Comparison of ENCODE assay signal across 9 mouse cellular contexts in the genomic region with DNA sequence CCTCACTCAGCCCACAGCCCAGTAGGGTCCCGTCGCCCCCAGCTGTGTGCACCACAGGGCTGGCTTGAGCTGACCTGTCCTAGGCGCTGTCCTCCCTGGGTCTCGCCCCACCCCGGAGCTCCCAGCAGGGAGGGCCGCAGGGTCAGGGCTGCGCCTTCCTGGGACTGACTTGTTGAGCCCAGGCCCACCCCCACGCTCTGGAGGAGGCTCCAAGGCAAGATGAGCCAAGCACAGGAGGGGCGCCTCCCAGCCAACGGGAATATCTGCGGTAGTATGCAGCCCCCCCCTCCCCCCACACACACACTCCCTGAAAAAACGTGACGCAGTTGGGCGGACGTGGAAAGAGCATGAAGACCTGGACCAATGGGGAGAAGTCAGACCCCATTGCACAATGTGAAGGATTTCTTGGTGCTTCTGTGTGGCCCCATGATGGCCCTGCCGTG. TPM values are rescaled to one million over a fixed set of nuclear protein-coding genes. Genes with fewer than 3 reads are reported as not detected.
DNase-seq lines count a peak whose midpoint lies in the region; ATAC-seq and TF ChIP-seq lines count a peak whose summit lies in the region.
"Had no signal": no experiment of that assay in that cellular context is flagged by ENCODE, and none has a peak within 500 bp of the region (broad histone marks: within the 10 kb centered on the region; RNA-seq: fewer than 3 reads in every experiment).

No protein-coding gene starts in this region.

- peak overlapping the region; percentile 15 for H3K4me3 ChIP-seq in kidney, embryonic 14.5 days (ENCODE audit: low read length)
- H3K4me3 ChIP-seq in kidney, adult 2 months (ENCODE audit: insufficient read depth, low read depth, low read length): no peak overlapping the region
- no peak overlapping the region; the same call in 1 of the 2 replicates for H3K4me3 ChIP-seq in forebrain, embryonic 16.5 days (replicated peaks; ENCODE audit: low read length)
- H3K4me3 ChIP-seq in hindbrain, embryonic 12.5 days: peak overlapping the region; percentile 10; the same call in 1 of the 2 replicates
- H3K4me3 ChIP-seq in lung, embryonic 16.5 days (ENCODE audit: low read length): peak overlapping the region; percentile 6; the same call in 1 of the 2 replicates

- H3K4me1 ChIP-seq in kidney, embryonic 14.5 days (ENCODE audit: control insufficient read depth, insufficient read depth, low read length): peaks cover 9% of the 10 kb centered on the region
- H3K4me1 ChIP-seq in kidney, adult 2 months (ENCODE audit: control insufficient read depth, insufficient read depth, low read length): no peaks in the 10 kb centered on the region
- H3K4me1 ChIP-seq in forebrain, embryonic 16.5 days (replicated peaks; ENCODE audit: control insufficient read depth, insufficient read depth, low read length): peaks cover 5% of the 10 kb centered on the region
- peaks cover 5% of the 10 kb centered on the region for H3K4me1 ChIP-seq in hindbrain, embryonic 12.5 days
- H3K4me1 ChIP-seq in lung, embryonic 16.5 days (replicated peaks; ENCODE audit: control insufficient read depth, insufficient read depth, low read length): peaks cover 6% of the 10 kb centered on the region

- 9% methylated on average over 16 of the region's 16 CpGs for WGBS in kidney, embryonic 14.5 days
- WGBS in kidney, adult 2 months: 25% methylated on average over 16 of the region's 16 CpGs
- WGBS in forebrain, embryonic 16.5 days: 23% methylated on average over 16 of the region's 16 CpGs
- 14% methylated on average over 16 of the region's 16 CpGs for WGBS in hindbrain, embryonic 12.5 days
- 9% methylated on average over 16 of the region's 16 CpGs for WGBS in lung, embryonic 16.5 days

- no peaks in the 10 kb centered on the region for H3K27me3 ChIP-seq in kidney, embryonic 14.5 days (ENCODE audit: control insufficient read depth, insufficient read depth, low read length)
- H3K27me3 ChIP-seq in kidney, adult 2 months (replicated peaks; ENCODE audit: control insufficient read depth, insufficient read depth, low read length): no peaks in the 10 kb centered on the region
- H3K27me3 ChIP-seq in forebrain, embryonic 16.5 days (replicated peaks; ENCODE audit: control insufficient read depth, insufficient read depth, low read length): no peaks in the 10 kb centered on the region
- 0 out of 2 replicates have a peak, but pooled peaks cover 2% of the 10 kb centered on the region for H3K27me3 ChIP-seq in hindbrain, embryonic 12.5 days
- H3K27me3 ChIP-seq in lung, embryonic 16.5 days (ENCODE audit: control insufficient read depth, insufficient read depth, low read depth, low read length): no peaks in the 10 kb centered on the region

- no peak overlapping the region for H3K9ac ChIP-seq in kidney, embryonic 14.5 days (ENCODE audit: low read depth, low read length)
- H3K9ac ChIP-seq in forebrain, embryonic 16.5 days (replicated peaks; ENCODE audit: low read depth, low read length): no peak overlapping the region
- 0 out of 2 replicates have a peak overlapping the region, but pooled peaks have one; percentile 14 for H3K9ac ChIP-seq in hindbrain, embryonic 12.5 days
- peak overlapping the region; percentile 49; the same call in 1 of the 2 replicates for H3K9ac ChIP-seq in lung, embryonic 16.5 days (ENCODE audit: low read length)

- no peak for TF ChIP-seq POLR2A in kidney, adult 2 months (IDR thresholded peaks at IDR 0.05; ENCODE audit: low read depth, low read length)

- no peak for DNase-seq in kidney, adult 2 months
- DNase-seq in ovary, postnatal 10 days (ENCODE audit: low spot score): peak; percentile 24
- no peak for DNase-seq in thymus, postnatal 0 days (ENCODE audit: low spot score)
- DNase-seq in cerebellum, adult 8-10 months: no peak

- H3K36me3 ChIP-seq in kidney, embryonic 14.5 days (ENCODE audit: control insufficient read depth, insufficient read depth, low read length): no peaks in the 10 kb centered on the region
- no peaks in the 10 kb centered on the region for H3K36me3 ChIP-seq in kidney, adult 2 months (ENCODE audit: control insufficient read depth, insufficient read depth, low read length)
- H3K36me3 ChIP-seq in forebrain, embryonic 16.5 days (ENCODE audit: control insufficient read depth, insufficient read depth): no peaks in the 10 kb centered on the region
- H3K36me3 ChIP-seq in hindbrain, embryonic 12.5 days: no peaks in the 10 kb centered on the region
- no peaks in the 10 kb centered on the region for H3K36me3 ChIP-seq in lung, embryonic 16.5 days (ENCODE audit: control insufficient read depth, insufficient read depth, low read length)

- peak overlapping the region; percentile 45 for H3K4me2 ChIP-seq in kidney, embryonic 14.5 days (replicated peaks; ENCODE audit: low read depth, low read length)
- peak overlapping the region; percentile 42 for H3K4me2 ChIP-seq in forebrain, embryonic 16.5 days (ENCODE audit: low read length)
- peak overlapping the region; percentile 48 for H3K4me2 ChIP-seq in hindbrain, embryonic 12.5 days (replicated peaks)
- peak overlapping the region; percentile 44 for H3K4me2 ChIP-seq in lung, embryonic 16.5 days (ENCODE audit: low read depth, low read length)

- no peaks in the 10 kb centered on the region for H3K9me3 ChIP-seq in kidney, embryonic 14.5 days (ENCODE audit: control insufficient read depth, low read length)
- no peaks in the 10 kb centered on the region for H3K9me3 ChIP-seq in forebrain, embryonic 16.5 days (ENCODE audit: control insufficient read depth, low read length)
- H3K9me3 ChIP-seq in hindbrain, embryonic 12.5 days (replicated peaks): no peaks in the 10 kb centered on the region
- no peaks in the 10 kb centered on the region for H3K9me3 ChIP-seq in lung, embryonic 16.5 days (ENCODE audit: control insufficient read depth, low read length)

- ATAC-seq in kidney, embryonic 14.5 days (ENCODE audit: low FRiP score, low TSS enrichment): peak; percentile 87
- no peak for ATAC-seq in forebrain, embryonic 16.5 days
- peak; percentile 66 for ATAC-seq in hindbrain, embryonic 12.5 days (ENCODE audit: low FRiP score)
- peak; percentile 95 for ATAC-seq in lung, embryonic 16.5 days (ENCODE audit: low read depth)

- TF ChIP-seq CTCF in kidney, adult 2 months (conservative IDR thresholded peaks at IDR 0.05; ENCODE audit: insufficient read depth, insufficient read length, low read depth, low read length): no peak

- no peak overlapping the region; the same call in 1 of the 2 replicates for H3K27ac ChIP-seq in kidney, embryonic 14.5 days (ENCODE audit: low read depth, low read length)
- no peak overlapping the region for H3K27ac ChIP-seq in kidney, adult 2 months (ENCODE audit: insufficient read depth, low read depth, low read length)
- H3K27ac ChIP-seq in forebrain, embryonic 16.5 days (ENCODE audit: low read length): no peak overlapping the region
- no peak overlapping the region for H3K27ac ChIP-seq in hindbrain, embryonic 12.5 days
- H3K27ac ChIP-seq in lung, embryonic 16.5 days (ENCODE audit: low read length): peak overlapping the region; percentile 63

RNA-seq across cellular contexts. Expression of gene Gm11084, which starts 51.8 kb away (rescaled TPM):
- not detected in 2 replicates for polyA plus RNA-seq in kidney, embryonic 14.5 days (2014; fragmentation: Nextera tagmentation; extraction: Ambion mirVana)
- not detected in 2 replicates for polyA plus RNA-seq in kidney, adult 2 months (2012; rRNA removed)
- polyA plus RNA-seq in forebrain, embryonic 16.5 days (2015; fragmentation: Nextera tagmentation; extraction: Ambion mirVana): not detected in 2 replicates
- polyA plus RNA-seq in hindbrain, embryonic 12.5 days (2016; fragmentation: Nextera tagmentation; extraction: Ambion mirVana): not detected in 2 replicates
- not detected in 2 replicates for polyA plus RNA-seq in lung, embryonic 16.5 days (2015; fragmentation: Nextera tagmentation; extraction: Ambion mirVana)
- not detected in 2 replicates for polyA plus RNA-seq in thymus, postnatal 0 days (2015; fragmentation: Nextera tagmentation; extraction: Ambion mirVana)
- polyA plus RNA-seq: C2C12 had no signal

RNA-seq across cellular contexts. Expression of gene Sp3, which starts 58.1 kb away (rescaled TPM):
- polyA plus RNA-seq in kidney, embryonic 14.5 days (2014; fragmentation: Nextera tagmentation; extraction: Ambion mirVana): 48.5 and 76.0 TPM in 2 replicates
- polyA plus RNA-seq in kidney, adult 2 months (2012; rRNA removed): 13.5 and 13.7 TPM in 2 replicates
- 51.6 and 59.7 TPM in 2 replicates for polyA plus RNA-seq in forebrain, embryonic 16.5 days (2015; fragmentation: Nextera tagmentation; extraction: Ambion mirVana)
- 66.3 and 69.0 TPM in 2 replicates for polyA plus RNA-seq in hindbrain, embryonic 12.5 days (2016; fragmentation: Nextera tagmentation; extraction: Ambion mirVana)
- polyA plus RNA-seq in lung, embryonic 16.5 days (2015; fragmentation: Nextera tagmentation; extraction: Ambion mirVana): 59.4 TPM in 2 replicates
- polyA plus RNA-seq in thymus, postnatal 0 days (2015; fragmentation: Nextera tagmentation; extraction: Ambion mirVana): 64.6 and 73.9 TPM in 2 replicates

Comparison
In these comparisons a context has a peak if more than half of its experiments do, and no peak if none do; other contexts are left out.
1. H3K4me3 ChIP-seq: peak in kidney, embryonic 14.5 days (single experiment), hindbrain, embryonic 12.5 days (single experiment) and lung, embryonic 16.5 days (single experiment); none in kidney, adult 2 months (single experiment) and forebrain, embryonic 16.5 days (single experiment).
2. H3K9ac ChIP-seq: peak in hindbrain, embryonic 12.5 days (single experiment) and lung, embryonic 16.5 days (single experiment); none in kidney, embryonic 14.5 days (single experiment) and forebrain, embryonic 16.5 days (single experiment).
3. Peak in every context shown above with its lines, with median percentiles within 50 percentile points of each other: H3K4me2 ChIP-seq.